Mouse (Mus musculus): ENCODE results near the gene Cdyl. TPM values are rescaled to one million over a fixed set of nuclear protein-coding genes. Genes with fewer than 3 reads are reported as not detected.

Cdyl gene
- total RNA-seq, 2 experiments from 2014 or later = 12.1 to 12.3 TPM

DNA sequence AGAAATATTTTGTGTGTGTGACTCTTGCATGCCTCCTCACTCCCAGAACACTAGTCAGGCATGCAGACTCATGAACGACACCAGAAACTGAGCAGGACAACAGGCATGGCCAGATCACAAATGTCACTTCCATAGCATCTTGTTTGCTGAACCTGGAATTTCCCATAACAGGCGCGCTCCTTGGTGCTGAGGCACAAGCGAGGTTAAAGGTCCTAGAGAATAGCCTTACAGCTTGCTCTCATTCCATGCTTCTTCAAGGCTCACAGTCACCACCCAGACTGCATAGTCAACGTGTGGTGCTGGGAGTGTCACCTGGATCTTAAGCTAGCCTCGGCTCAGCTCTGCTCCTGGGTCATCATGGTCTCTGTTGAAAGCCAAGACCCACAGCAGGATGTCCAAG lies 19.1 kb downstream of the Cdyl start:
- no peak for DNase-seq (ENCODE audit: extremely low spot score in 1 of 2, low spot score in 2 of 2)
- intact Hi-C loops (cut with DNase I) = no loop called here

DNA sequence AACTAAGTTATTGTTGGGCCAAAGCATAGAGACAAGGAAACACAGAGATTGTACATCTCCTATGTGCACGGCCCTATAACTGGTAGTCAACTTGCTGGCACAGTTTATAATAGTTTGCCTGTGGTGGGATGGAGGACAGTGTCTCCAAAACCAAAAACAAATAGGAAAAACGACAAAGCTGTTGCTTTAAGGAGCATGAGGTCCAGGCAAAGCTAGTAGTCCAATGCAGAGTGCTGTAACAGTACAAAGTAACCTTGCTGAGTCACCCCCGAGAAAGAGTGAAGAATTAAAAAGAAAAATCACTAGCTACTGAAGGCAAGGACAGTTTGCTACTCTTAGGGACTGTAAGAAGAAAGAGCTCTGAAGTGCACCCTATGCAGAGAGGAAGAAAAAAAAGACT lies 21.7 kb downstream of the Cdyl start:
- intact Hi-C loops (cut with DNase I) = no loop called here
- no peak for DNase-seq (ENCODE audit: extremely low spot score in 1 of 2, low spot score in 2 of 2)

DNA sequence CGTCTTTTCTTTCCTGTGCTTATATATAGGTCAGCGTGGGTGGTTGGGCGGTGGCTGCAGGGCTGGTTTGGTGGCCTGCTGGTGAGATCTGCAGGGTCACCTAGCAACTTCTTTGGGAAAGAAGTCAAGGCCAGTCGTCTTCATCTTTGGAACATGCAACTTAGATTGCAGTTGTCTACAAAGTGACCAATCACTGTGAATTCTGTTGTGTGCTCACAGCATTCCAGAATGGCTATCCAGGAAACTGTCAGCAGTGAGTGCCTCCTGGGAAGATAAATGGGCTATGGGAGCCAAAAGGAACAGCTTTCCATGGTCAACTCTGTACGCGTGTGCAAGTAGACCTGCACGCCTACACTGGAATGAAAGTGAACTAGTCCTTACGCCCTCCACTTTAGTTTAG lies 26.6 kb downstream of the Cdyl start:
- intact Hi-C loops (cut with DNase I) = no loop called here
- no peak for DNase-seq (ENCODE audit: extremely low spot score in 1 of 2, low spot score in 2 of 2)

DNA sequence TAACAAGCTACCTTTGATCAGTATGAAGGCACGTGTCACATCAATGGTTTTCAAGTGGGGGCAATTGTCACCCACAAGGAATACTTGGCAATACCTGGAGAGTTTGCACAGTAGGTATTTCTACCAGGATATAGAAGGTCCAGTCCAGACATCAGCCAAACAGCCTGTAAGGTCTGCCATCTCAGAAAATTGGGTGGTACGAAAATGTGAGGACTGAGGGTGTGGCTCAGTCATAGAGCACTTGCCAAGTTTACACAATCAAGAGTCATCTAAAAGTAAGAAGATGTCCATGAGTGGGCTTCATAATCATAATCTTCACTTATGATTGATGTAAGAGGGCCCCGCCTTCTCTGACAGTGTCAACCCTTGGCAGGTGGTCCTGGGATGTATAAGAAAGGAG lies 29.9 kb downstream of the Cdyl start:
- DNase-seq (ENCODE audit: extremely low spot score in 1 of 2, low spot score in 2 of 2) = no peak

DNA sequence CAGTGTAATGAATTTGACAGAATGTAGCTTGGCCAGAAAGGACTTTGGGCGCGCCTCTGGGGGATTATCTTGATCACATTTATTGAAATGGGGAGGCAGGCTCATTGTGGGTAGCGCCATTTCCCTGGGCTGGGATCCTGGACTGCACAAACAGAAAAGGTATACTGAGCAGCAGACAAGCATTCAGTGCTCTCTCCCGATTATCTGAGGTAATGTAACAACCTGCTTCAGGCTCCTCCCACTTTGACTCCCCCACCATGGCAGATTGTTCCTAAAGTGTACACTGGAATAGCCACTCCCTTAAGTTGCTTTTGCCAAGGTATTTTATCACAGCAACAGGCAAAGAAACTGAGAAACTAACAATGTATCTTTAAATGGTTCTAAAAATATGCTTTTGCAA lies 58.0 kb downstream of the Cdyl start:
- DNase-seq (ENCODE audit: extremely low spot score in 1 of 2, low spot score in 2 of 2) = no peak
- intact Hi-C loops (cut with DNase I) = no loop called here

More for the DNA sequence above, 29.9 kb downstream of the Cdyl start:
- intact Hi-C loops (cut with DNase I) = no loop called here

DNA sequence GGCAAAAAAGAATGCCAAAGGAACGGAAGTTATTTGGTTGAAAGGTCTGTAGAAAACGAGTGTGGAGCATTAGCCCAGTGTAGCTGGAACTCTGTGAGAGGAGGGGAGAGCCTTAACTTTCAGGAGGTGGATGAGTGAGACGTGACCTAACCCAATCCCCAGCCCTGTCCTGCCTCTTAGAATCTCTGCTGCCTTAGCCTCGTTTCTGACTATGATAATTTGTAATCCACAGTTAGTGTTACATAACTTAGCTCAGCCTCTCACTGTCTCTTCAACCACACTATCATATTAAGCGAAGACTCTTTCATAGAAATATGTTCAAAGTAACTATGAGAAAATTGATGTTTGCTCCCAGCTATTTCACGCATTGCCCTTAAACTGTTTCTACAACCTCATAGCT lies 59.9 kb downstream of the Cdyl start:
- DNase-seq (ENCODE audit: extremely low spot score in 1 of 2, low spot score in 2 of 2) = no peak
- intact Hi-C loops (cut with DNase I) = no loop called here

DNA sequence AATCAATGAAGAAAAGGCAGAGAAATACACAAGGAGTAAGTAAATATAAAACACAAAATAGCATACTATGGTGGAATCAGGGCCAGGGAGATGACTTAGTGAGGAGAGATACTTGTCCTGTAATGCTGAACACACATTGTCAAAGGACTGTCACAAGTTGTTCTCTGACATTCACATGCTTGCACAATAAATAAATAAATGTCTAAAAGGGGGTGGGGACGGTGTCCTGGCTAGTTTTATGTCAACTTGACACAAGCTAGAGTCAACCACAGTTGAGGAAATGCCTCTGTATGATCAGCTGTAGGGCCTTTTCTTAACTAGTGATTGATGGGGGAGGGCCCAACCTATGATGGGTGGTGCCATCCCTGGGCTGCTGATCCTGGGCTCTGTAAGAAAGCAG lies 63.4 kb downstream of the Cdyl start:
- intact Hi-C loops (cut with DNase I) = no loop called here
- DNase-seq (ENCODE audit: extremely low spot score in 1 of 2, low spot score in 2 of 2) = no peak

DNA sequence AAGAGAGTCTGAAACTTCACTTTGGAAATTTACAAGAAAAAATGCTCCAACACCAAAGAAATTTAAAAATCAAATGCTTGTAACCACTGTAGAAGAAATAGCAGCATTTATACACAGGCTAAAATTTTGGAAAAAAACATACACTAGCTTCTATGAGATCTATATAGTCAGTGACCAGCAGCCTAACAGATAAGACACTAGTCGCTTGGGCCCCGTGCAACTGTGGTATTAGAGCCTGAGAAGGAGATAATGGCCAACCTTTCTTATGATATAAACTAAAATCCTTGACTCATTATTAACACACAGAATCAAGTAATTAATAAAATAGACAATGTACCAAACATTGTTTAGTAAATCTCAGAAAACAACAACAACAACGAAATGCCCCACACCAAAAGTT lies 66.4 kb downstream of the Cdyl start:
- DNase-seq (ENCODE audit: extremely low spot score in 1 of 2, low spot score in 2 of 2) = no peak
- intact Hi-C loops (cut with DNase I) = no loop called here

DNA sequence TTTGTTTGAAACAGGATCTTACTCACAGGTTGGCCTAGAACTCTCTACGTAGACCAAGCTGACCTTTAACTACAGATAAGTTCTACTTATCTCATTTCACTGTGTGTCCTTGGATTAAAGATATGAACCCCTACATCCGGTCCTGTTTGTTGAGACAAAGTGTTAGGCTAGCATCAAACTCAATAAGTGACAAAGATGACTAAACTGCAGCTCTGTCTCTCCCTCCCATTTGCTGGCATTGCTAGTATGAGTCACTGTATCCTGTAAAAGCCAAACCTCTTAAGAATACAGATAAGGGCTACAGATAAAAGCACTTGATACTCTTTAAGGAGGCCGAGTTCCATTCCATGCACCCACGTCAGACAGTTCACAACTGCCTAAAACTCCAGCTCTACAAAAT lies 72.5 kb downstream of the Cdyl start:
- intact Hi-C loops (cut with DNase I) = no loop called here
- DNase-seq (ENCODE audit: extremely low spot score in 1 of 2, low spot score in 2 of 2) = no peak

DNA sequence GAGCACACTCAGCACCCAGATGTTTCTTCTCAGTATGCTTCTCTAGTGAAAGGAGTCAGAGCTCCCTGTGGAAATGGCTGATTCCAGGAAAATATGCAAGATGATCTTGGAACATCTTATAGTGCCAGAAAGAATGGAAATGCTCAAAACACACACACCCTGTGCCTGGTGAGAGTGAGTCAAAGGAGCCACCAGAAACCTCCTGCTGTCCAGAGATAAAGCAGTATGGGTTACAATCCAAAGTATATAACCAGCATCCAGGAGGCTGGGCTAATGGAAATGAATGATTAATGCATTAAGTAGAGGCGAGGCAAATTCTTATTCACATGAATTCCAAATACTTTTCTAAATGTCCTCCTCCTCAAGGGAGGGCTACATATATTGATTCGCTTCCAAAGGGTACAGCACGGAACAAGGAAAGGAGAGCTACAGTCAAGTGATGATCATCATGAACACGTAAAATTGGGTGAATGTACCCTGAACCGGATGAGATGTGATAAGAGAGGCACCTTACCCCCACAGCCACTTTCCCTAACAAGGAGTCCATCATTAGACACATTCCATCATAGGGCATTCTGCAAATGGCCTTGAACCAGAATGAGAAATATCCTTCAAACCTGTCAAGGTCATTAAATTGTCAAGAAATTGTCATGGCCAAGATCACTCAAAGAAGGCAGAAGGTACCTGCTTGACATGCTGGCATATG lies 73.4 kb downstream of the Cdyl start:
- intact Hi-C loops (cut with DNase I) = no loop called here
- no peak for DNase-seq (ENCODE audit: extremely low spot score in 1 of 2, low spot score in 2 of 2)

DNA sequence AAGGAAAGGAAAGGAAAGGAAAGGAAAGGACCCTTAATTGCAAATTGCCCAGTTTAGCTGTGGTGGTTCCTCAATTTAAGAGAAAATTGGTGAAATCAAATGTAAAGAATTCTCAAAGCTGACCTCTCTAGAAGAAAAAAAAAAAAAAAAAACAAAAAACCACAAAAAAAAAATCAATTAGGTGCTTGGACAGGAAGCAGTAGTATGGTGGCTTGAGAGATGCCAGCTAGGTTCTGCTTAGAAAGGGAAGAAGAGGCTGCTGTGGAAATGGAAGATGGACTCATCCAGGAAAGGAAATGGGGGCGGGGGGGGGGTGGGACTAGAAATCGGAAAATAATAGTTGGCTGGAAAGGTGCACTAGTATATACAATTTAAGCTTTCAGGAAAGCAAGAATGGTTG lies 77.9 kb downstream of the Cdyl start:
- intact Hi-C loops (cut with DNase I) = no loop called here

DNA sequence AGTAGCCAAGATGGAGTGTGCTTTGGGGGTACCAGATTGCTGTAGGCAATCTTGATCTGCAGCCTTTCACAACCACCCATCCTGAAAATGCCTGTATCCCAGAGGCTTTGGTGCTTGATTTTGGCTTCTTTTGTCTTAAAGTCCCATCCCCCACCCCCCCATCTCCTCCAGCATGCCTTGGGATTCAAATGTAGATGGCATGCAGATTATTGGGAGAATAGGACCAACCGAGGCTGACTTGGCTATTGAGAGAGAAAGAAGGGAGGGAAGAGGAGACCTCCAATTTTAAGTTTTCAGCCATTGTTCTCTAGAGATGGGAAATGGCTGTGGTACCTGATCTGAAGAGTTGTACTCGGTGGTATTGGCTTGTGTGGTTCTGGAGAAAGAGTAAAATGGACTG lies 78.6 kb downstream of the Cdyl start:
- DNase-seq (ENCODE audit: extremely low spot score in 1 of 2, low spot score in 2 of 2) = no peak
- intact Hi-C loops (cut with DNase I) = no loop called here

More for the DNA sequence above, 77.9 kb downstream of the Cdyl start:
- no peak for DNase-seq (ENCODE audit: extremely low spot score in 1 of 2, low spot score in 2 of 2)

DNA sequence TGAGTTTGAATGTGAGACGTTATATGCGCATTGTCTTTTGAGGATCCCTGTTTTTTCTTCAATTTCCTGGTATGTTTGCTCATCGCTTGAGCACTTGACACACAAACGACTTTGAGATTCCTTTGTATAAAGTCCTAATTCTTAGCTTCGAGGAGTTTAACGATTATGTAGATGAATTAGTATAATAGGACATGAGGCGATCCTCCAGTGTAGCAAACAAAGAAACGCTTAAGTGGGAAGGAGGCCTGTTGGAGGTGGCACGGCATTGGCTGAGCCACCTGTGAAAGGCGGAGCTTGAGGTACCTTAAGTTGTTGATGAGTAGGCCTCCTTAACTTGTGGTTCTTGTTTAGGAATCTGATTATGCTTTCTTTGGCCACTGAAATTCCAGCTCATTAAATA lies 79.8 kb downstream of the Cdyl start:
- no peak for DNase-seq (ENCODE audit: extremely low spot score in 1 of 2, low spot score in 2 of 2)
- intact Hi-C loops (cut with DNase I) = no loop called here

DNA sequence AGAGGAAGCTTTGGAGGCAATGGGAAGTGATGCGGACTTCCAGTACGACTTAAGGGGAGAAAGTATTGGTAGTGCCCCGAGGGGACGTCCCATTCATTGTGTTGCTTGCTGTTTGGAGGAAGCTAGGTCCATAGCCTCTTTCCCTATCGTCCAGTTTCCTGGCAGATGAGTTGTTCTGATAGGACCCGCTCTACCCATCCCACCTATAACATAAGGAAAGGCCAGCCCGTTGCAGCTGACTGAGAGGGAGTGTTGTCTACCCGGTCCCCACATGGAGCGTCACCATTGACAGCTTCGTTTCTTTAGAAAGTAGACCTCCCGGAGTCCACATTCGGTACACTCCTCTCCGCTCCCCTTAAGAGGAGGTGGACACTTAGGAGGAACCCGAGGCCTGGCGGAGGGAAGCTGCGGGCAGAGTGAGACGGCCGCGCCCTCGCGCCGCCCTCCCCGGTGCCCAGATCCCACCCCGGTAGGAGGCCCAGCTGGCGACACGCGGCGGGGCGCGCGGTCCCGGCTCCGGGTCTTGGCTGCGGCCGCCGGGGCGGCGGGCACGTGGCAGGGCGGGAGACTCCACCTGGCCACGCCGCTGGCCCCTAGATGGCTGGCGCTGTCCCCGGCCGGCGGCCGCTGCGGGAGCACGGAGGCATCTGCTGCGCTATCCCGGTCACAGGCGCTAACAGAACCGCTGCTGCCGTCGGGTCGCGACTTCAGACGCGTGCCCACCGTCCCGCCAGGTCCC lies 80.8 kb downstream of the Cdyl start:
- intact Hi-C loops (cut with DNase I) = loop anchor here (10.0 kb wide), 1 partner anchor 236 kb away; no protein-coding TSS in a partner anchor
- DNase-seq (ENCODE audit: extremely low spot score in 1 of 2, low spot score in 2 of 2) = peak in 1 of 2 experiments; percentile 74

DNA sequence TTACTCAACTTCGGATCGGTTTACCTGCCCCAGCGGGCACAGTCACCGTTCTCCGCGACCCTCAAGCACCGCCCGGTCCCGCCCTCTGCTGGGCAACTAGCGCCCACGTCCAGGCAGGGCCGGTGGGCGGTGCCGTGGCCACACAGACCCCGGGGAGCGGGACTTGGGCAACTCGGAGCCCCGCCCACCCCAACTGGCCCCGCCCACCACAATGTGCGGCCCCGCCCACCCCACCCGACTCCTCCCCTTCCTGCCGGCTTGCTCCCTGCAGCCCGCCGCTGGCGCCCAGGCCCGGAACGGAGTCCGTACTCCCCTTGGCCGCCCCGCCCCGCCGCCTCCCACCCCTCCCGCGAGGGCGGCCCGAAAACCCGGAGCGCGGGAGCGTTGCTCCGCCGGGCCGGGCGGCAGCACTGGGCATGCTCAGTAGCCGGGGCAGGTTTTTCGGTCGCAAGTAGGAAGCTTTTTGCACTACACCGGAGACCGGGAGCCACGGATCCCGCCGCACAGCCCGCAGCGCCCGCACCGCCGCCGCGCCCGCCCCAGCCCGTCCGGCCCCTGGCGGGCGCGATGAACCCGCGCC lies 81.5 kb downstream of the Cdyl start:
- DNase-seq (ENCODE audit: extremely low spot score in 1 of 2, low spot score in 2 of 2) = peak; percentile 59 to 97
- intact Hi-C loops (cut with DNase I) = loop anchor here (10.0 kb wide), 1 partner anchor 236 kb away; no protein-coding TSS in a partner anchor

DNA sequence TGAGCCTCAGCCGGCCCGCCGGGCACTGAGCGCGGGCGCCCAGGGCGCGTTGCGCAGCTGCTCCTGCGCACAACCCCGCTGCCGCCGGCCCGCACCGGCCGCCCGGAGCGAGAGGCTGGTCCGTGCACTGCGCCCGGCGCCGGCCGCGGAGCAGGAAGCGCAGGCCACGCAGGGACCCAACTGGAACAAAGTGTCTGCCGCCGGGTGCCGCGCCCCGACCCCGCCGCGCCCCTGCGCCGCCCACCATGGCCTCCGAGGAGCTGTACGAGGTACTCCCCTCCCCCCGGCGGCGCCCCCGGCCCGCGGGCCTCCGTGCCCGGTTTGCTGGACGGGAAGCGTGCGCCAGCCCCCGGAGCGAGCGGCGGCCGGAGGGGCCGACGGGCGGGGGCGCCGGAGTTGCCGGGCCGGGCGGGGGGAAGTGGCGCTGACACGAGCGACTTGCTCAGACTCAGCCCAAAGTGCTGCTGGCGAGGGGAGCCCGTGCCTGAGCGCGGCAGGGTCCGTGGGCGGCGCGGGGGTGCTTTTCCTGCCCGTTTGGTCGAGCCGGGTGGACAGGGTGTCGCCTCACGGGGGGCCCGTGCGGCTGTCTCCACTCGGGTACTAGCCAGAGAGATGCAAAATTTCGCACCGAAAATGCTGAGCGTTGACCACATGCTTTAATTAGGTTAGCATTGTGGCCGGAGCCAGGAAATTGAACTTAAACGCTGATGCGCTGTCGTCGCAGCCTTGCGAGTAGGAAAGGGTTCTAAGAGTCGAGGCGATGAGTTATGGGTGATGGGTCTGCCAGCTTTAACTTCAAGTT lies 82.2 kb downstream of the Cdyl start:
- intact Hi-C loops (cut with DNase I) = loop anchor here (10.0 kb wide), 1 partner anchor 237 kb away; no protein-coding TSS in a partner anchor
- peak in 1 of 2 experiments; percentile 78 for DNase-seq (ENCODE audit: extremely low spot score in 1 of 2, low spot score in 2 of 2)

DNA sequence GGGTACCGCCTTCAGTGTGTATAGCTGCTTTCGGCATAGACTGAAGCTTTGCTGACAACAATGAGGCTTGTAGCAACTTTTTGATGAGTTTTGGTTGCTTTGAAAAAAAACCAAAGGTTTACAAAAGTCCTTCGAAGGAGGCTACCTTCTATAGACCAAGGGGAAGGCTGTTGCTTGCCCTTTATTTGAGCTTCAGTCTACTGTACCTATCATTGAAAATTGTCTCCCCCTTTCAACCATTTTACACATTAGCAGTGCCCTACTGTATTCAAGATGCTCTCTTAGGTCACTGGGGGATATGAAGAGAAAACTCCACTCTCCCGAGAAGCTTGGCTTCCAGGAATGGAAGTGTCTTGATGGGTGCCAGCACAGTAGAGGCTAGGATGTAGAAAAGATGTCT lies 83.1 kb downstream of the Cdyl start:
- intact Hi-C loops (cut with DNase I) = loop anchor here (10.0 kb wide), 1 partner anchor 238 kb away; no protein-coding TSS in a partner anchor
- no peak for DNase-seq (ENCODE audit: extremely low spot score in 1 of 2, low spot score in 2 of 2)

DNA sequence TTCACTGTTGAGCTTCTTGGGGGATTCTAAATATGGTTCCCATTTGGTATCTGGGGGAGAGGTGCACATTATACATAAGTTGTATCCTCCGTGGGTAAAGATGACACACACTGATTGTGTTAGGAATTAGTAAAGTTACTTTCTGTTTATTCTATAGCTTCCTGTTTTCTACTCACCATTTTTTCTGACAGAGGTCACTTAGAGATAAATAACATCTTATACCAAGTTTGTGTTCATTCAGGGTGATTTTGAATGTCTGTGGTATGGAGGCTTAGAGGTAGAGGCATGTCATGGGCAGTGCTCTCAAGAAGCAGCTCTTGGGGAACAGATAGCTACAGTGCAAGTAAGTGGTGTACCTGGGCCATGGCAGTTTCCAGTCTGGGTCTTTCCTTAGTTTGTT lies 83.6 kb downstream of the Cdyl start:
- intact Hi-C loops (cut with DNase I) = loop anchor here (10.0 kb wide), 1 partner anchor 238 kb away; no protein-coding TSS in a partner anchor

DNA sequence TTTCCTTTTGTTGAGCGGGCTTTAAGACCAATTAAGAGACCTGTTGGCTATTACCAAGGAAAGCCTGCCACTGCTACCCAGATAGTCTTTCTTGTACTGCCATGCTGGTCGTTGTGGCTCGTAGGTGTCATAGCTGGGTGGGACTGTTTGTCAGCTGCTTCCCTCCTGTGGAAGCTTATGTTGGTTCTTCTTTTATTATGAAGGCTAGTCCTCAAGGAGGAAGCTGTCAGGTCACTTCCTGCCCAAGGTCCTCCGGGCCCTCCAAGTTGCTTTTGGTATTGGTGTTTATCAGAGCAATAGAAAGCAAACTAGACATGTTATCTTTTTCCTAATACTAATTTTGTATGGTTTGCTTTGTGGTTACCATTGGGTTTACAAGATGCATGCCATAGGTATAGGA lies 89.6 kb downstream of the Cdyl start:
- intact Hi-C loops (cut with DNase I) = loop anchor here (10.0 kb wide), 1 partner anchor 244 kb away; no protein-coding TSS in a partner anchor
- DNase-seq (ENCODE audit: extremely low spot score in 1 of 2, low spot score in 2 of 2) = no peak

More for the DNA sequence above, 83.6 kb downstream of the Cdyl start:
- DNase-seq (ENCODE audit: extremely low spot score in 1 of 2, low spot score in 2 of 2) = no peak
